Mouse (Mus musculus) cerebellum, adult 2 months (tissue): ENCODE results near the gene Runx1.

Experiments used
- CTCF ChIP-seq: fragments of 200-500 bp; IDR thresholded peaks from 2 replicates; pipeline ENCODE4 v1.5.1; 2011; ENCODE audit warnings: low read depth, mild to moderate bottlenecking, control low read depth, low read length, moderate library complexity, borderline replicate concordance; ENCODE audit not compliant: insufficient read depth
- POLR2A ChIP-seq: fragments of 200-500 bp; IDR thresholded peaks from 2 replicates; pipeline ENCODE4 v1.6.1; 2011; ENCODE audit warnings: low read length, control low read depth, borderline replicate concordance; ENCODE audit not compliant: insufficient read depth

GRCm38 (mm10) chr16:92856779-92857178, 30.8 kb upstream of the Runx1 start:
- TF ChIP-seq POLR2A (no peak), CTCF (no peak)
